Mouse (Mus musculus): Measurements from ENCODE around the gene Tmem33.
A peak's percentile ranks its signal among the peaks of the same experiment; 100 is the strongest.

The Tmem33 gene

DNA sequence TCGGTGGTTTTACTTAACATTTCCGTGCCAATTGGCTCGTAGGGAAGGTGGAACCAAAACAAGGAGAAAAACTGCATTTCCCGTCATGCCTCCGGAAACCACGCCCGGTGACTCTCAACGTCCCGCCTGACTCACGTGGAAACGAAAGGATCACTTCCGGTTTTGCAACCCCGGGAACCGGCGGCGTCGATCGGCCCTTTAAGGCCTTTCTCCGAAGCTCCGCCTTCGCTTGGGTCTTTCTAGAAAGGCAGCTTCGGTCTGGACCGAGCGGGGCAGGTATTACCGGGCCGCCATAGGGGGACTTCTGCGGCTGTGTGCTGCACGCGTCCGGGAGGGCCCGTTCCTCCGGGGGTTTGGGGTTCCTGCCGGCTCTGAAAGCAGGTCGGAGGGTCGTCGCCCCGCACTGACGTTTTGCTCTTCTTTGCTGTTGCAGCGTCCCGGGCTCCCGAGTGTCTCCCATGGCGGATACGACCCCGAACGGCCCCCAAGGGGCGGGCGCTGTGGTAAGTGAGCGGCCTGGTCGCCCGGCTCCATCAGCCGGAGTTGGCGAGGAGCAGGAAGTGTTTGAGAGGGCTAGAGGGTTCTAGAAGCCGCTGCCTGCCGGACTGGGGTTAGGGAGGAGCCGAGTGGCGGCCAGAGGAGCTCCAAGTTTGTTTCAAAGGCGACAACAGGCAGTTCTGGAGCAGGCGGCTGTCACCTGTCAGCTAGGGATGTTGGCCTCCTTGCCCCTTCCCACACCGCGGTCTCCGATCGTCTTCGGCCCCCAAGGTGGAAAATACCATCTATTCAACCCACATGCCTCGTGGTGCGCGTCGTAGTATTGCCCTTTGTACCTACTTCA is at the start of gene Tmem33:
TSS of gene Tmem33 (plus strand) at position 35 of the 841 bp plus-strand sequence.
- peak; percentile 92 for DNase-seq

DNA sequence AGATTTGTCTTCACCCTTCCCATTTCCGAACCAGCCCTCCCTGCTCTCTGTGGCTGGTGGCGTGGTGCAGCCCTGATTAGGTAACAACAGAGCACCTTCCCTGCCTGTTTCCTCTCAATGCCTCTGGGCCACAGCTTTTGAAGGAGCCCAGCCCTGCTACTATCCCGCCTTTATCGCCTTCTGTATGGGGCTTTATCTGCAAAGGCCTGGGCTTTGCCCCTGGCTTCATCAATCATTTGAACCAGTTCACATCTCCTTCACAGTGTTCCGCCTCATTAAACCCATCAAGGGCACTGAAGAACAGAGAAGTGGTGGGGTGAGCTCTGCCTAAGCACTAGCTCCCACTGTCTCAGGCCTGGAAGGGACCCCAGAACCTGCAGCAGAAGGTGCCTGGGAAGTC is 47.2 kb upstream of the Tmem33 start:
- no peak for DNase-seq

DNA sequence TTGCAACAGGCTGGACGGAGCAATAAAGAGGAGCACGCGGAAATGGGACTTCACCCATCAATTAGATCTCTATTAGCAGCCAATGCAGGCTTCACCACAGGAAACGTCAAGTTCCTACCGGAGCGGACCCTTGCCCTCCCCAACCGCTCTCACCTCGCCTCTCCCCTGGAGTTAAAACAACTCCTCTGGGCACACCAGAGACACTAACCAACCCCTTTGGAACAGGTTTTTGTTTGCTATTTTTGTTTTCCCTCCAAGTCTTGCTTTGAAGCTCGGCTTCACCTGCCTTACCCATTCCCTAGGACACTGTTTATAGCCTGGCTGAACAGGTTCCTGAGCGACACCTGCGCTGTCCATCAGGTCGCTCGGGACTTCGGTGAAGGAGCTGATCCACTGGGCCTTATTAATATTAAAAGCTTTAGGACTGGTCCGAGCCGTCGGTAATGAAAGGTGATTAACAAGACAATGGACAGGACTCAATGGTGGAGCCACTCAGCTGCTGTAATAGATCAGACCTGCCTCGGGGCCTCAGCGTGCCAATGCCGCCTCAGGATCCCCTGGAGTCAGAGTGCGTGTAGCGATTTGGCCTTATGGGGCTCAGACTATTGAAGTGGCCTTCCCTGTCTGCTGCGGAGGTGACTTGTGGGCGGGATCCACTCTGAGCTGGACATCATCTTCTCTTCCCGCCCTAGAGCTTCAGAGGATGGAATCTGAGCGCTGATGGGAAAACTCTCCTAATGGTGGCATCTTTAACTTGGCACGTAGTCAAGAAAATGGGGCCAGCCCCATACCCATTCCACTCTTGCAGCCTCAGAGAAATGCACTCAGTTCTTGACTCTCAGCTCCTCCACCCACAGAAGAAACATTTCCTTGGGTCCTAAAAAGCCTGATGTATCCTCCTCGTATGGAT is 45.0 kb upstream of the Tmem33 start:
- DNase-seq, result no peak

DNA sequence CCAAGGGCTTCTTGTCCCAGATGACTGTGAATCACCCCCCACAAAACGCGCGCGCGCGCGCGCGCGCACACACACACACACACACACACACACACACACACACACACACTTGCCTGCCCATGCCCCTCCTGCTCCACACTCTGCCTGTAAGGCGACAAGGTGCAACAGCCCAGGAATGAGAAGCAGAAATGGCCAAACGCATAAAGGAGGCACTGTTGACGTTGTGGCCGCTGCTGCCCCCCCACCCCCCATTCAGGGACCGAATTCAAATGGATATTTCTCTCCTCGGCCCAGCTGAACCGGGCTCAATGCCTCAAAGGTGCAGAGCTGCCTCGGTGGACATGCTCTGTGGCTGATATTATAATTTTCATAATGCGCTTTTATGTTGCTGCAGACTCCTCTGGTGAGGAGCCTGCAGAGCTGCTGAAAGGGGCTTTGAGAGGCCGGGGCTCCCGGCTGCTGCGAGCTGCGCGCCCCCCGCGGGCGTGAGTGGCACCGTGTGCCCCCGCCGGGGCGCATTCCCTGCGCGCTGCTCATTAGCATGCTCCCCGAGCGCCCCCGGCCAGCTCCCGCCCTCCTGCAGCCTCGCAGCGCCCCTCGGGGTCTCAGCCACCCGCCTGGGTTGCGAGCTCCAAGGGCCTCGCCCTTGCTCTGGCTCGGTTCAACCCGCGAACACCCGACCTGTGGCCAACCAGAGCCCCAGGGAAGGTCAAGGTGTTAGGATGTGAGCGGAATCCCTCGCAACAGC is 44.2 kb upstream of the Tmem33 start:
- DNase-seq, result no peak

DNA sequence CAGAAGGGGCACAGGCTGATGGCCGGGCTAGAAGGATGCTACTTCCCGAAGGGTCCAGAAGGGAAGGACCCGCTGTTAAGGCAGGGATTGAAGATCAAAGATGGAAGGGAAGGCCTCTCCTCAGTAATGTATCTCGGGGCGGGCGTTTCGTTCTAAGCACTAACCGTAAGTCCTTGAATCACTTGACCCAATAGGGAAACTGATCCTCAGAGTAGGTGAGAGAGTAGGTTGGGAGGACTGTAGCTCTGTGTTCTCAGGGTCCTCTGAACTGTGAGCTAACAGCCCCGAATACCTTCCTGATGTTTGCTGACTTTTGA is 43.6 kb upstream of the Tmem33 start:
- DNase-seq, result no peak

DNA sequence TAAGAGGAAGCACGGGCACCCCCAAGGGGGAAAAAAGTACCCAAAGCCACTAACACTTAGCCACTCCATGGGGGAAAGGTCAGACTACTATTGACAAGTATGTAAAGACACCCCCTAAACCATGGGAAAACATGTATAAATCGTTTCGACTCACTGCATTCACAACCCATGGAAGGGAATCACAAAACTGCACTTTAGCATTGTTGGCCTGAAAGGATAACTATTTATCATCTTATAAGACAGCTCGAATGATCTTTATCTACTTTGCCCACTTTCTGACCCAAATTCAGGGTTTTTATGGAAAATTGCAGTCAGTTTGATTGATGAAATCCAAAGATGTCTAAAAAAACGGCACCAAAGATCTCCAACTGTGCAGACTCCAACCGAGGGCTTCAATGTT is 38.5 kb upstream of the Tmem33 start:
- no peak for DNase-seq

DNA sequence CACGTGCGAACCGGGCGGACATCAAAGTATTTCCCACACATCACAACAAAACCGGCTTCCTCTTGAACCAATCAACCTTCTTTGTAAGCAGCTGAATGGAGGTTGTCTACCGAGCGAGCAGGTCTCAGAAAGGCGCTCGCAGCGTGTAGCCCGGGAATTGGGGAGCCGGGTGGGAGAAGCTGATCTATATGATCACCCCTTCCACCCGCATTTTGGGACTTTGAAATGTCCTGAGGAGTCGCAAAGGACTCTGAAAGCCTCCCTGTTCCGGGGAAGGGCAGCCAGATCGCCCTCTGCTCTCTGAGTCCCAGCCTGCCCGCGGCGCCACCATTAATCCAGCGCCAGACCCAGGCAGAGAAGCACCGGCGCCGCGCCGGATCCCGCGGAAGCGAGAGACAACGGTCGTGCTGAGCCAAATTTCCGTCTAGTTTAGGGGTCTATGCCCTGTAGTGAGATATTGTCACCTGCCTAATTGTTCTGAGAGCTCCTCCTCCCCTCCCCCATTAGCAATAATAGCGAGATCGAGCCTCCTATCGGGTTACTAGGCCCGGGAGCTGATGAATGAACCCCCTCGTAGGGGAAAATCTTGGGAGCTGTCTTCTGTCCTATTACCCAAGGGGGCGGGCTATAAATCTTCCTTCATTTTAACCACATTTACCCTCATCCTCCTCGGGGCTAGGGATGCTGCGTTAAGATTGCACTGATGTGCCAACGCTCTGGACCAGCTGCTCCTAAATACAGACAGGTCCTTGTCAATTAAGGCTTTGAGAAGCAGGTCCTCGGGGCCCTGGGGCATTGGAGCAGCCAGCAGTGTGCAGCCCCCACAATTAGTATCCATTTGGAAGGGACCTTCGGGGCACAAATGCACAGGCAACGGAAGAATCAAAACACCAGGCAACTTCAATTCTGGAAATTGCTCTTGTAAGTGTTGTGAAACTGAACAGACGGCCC is 37.6 kb upstream of the Tmem33 start:
- peak; percentile 21 for DNase-seq

DNA sequence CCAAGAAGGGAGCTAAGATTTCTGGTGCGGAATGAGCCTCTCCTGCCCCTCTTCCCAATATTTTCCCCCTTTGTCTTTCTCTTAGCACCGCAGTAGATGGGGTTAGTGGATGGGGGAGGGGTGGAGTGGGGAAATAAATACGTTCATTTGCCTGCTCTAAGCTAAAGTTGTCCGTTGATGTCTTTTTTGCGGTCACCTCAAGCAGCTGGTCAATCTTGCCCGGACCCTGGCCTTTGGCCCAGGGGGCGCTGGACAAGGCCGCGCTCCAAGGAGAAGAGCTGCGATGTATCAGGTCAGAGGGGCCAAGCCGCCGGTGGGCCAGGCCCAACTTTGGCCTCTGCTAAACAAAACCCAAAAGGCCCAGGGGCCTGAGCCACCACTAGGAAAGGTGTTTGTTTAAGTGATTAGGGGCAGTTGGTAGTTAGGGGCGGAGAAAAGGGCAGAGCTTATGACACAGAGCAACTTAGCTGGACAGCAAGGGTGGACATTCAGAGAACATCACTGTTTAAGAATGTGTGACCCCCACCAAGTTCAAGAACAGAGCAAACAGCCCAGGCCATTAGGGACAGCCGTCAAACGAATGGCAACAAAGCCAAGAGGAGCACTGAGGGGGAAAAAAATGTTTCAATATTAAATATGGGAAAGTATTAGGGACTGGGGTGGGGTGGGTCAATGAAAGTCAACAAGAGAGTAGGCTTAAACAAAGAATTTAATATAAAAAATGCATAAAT is 36.8 kb upstream of the Tmem33 start:
- no peak for DNase-seq

DNA sequence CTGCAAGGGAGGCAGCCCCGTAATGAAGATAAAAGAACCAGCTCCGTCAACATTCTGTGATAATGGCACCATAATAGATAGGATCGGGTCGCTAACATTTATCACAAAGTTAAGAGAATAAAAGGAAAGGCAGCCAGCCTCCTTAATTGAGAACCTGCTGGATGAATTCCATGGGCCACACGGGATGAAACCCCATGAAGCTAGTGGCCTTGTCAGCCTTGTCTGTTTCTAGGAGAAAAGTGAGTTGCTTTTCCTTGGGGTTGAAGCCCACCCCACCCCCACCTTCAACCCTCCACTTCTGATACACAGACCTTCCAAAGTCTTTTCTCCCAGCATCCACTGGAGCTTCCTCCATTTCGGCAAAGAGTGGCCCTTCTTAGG is 36.3 kb upstream of the Tmem33 start:
- no peak for DNase-seq

DNA sequence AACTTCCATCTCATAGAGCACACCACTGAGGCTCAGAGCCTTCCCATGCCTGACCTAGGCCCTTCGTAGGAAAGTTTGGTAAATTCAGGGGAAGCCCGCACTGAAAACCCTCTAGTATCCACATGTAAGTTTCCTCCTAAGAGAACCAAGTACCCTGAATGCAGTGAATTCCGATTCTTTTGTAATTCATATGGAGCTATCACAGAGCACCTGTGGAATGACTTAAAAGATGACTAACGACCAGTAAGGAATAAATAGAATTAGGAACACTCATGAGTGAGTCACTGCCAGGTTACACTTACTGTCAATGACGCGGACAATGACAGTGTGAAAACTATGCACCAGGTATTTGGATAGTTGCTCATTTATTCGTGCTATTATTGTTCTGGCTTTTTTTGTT is 34.6 kb upstream of the Tmem33 start:
- DNase-seq, result no peak

GRCm38 (mm10) chr5:67227261-67227660 is 33.1 kb upstream of the Tmem33 start:
- no peak for DNase-seq

DNA sequence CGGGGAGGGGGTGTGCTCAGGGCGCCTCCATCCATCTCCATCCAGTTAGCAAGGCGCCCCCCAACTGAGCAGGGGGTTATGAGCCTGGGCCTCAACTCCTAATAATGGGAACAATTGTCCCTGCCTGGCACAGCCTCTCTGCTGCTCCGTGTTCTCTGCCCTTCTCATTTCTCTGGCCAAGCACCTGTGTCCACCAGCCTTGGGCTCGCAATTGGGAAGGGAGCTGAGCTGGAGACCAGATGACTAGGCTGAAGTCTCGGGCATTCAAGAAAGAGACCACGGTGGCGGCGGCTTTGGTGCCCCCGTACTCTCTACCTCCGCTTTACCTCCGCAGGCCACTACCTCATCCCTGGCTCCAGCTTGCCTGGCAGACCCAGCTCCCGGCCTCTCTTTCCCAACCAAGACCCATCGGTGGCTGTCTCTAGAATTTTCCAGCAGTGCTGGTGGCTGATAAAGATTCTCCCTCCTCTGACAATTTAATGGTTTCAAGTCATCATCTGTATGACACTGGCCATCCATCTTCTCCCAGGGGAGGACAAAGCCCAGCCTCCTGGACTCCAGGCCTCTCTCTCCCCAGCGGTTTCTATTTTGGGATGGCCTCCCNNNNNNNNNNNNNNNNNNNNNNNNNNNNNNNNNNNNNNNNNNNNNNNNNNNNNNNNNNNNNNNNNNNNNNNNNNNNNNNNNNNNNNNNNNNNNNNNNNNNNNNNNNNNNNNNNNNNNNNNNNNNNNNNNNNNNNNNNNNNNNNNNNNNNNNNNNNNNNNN is 32.5 kb upstream of the Tmem33 start:
- DNase-seq, result no peak

- DNase-seq, result no peak
Measured at GRCm38 (mm10) chr5:67234682-67235081, 25.7 kb upstream of the Tmem33 start.

DNA sequence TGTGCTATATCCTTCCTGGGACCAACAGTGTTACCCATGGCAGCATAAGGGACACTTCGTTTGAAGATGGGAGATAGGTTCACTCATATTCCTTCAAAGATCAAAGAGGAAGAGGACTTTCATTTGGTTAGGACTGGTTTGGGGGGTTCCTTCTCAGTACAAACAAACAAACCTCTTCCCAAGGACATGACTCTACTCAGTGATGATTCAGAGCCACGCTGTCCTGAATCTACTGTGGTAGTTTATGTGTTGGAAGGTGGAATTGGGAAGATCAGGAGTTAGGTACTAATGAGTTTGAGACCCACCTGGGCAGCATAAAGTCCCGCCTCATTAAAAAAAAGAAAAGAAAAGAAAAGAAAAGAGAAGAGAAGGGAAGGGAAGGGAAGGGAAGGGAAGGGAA is 24.9 kb upstream of the Tmem33 start:
- DNase-seq, result no peak

GRCm38 (mm10) chr5:67236601-67237000 is 23.8 kb upstream of the Tmem33 start:
- no peak for DNase-seq

- DNase-seq, result no peak
Measured at GRCm38 (mm10) chr5:67238303-67238702, 22.1 kb upstream of the Tmem33 start.

GRCm38 (mm10) chr5:67241713-67242112 is 18.7 kb upstream of the Tmem33 start:
- no peak for DNase-seq

- DNase-seq, result no peak
Measured at GRCm38 (mm10) chr5:67243231-67243630, 17.1 kb upstream of the Tmem33 start.

- DNase-seq, result no peak
Measured at GRCm38 (mm10) chr5:67252261-67252660, 8.1 kb upstream of the Tmem33 start.

DNA sequence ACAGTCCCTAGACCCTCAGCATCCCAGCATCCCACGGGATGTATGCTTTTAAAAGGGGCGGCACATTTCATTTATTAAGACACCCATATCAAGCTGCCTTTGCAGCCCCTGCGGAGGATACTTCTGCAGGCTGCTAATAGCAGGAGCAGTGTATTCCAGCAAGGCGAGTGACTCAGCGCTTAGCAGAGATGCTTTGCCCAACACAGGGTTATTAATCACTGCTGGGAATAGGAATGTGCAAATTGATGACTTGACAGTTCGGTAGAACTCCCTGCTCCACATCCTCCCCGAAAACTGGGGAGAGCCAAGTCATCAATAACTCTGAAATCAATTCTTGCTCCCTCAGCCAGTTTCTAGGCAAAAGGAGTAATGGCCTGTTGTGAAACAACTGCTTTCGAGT is 4.7 kb upstream of the Tmem33 start:
- no peak for DNase-seq

DNA sequence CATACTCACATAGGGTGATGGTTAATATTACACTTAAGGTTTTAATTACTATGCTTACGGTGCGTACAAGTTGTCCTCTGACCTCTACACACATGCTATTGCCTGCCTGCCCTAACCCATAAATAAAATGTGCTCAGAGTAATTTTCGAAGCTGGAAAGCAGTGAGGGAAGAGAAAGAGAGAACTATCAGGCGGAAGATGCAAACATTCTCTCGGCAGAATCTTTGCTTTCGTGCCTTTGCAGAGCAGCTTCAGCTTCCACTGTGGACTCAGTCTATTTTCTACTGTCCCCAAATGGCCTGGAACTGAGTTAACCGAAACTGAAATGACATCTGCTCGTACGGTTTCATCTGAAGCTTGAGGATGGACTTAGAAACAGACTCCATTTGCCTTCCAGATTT is 1.9 kb upstream of the Tmem33 start:
- no peak for DNase-seq

All from right cerebral cortex, postnatal 25 days (tissue).